Mouse (Mus musculus): Measurements from ENCODE around the gene Ttc30b.
A peak's percentile ranks its signal among the peaks of the same experiment; 100 is the strongest.
"Not testable (repeated sequence)": the region's sequence is repeated elsewhere in the genome, so short reads cannot be mapped to it uniquely, and the experiment has no call there.

Gene Ttc30b

GRCm38 (mm10) chr2:75938117-75939063 is at the start of gene Ttc30b:
Gene Ttc30b (minus strand): TSS chr2:75938585.
- peak; percentile 81 to 86 for DNase-seq

GRCm38 (mm10) chr2:75987739-75988138 is 49.4 kb upstream of the Ttc30b start:
- DNase-seq = no peak

GRCm38 (mm10) chr2:75985124-75985523 is 46.7 kb upstream of the Ttc30b start:
- DNase-seq = peak; percentile 68 to 80

GRCm38 (mm10) chr2:75983847-75984246 is 45.5 kb upstream of the Ttc30b start:
- DNase-seq = no peak

GRCm38 (mm10) chr2:75983091-75983490 is 44.7 kb upstream of the Ttc30b start:
- no peak for DNase-seq

GRCm38 (mm10) chr2:75982626-75983025 is 44.2 kb upstream of the Ttc30b start:
- no peak for DNase-seq

- DNase-seq = peak; percentile 76 to 85
These were observed 43.2 kb upstream of the Ttc30b start, which contains the start of gene Ttc30a1 for GRCm38 (mm10) chr2:75981440-75982081. Gene Ttc30a1 (minus strand): TSS chr2:75981967.

GRCm38 (mm10) chr2:75980933-75981439 is 42.6 kb upstream of the Ttc30b start:
- DNase-seq = not testable (repeated sequence)

- DNase-seq = peak; percentile 32 to 66
These were observed 39.5 kb upstream of the Ttc30b start, which contains the start of gene Ttc30a2 for GRCm38 (mm10) chr2:75977752-75978368. Gene Ttc30a2 (minus strand): TSS chr2:75978170.

- DNase-seq = not testable (repeated sequence)
These were observed 37.7 kb upstream of the Ttc30b start for GRCm38 (mm10) chr2:75976070-75976469.

- no peak for DNase-seq
These were observed 35.7 kb upstream of the Ttc30b start for GRCm38 (mm10) chr2:75974131-75974530.

- DNase-seq = peak; percentile 50 to 70
These were observed 26.6 kb upstream of the Ttc30b start for GRCm38 (mm10) chr2:75964972-75965371.

GRCm38 (mm10) chr2:75964512-75964911 is 26.1 kb upstream of the Ttc30b start:
- peak; percentile 78 to 86 for DNase-seq

GRCm38 (mm10) chr2:75964051-75964450 is 25.7 kb upstream of the Ttc30b start:
- DNase-seq = no peak

GRCm38 (mm10) chr2:75963211-75963840 is 24.9 kb upstream of the Ttc30b start:
- no peak for DNase-seq

GRCm38 (mm10) chr2:75960366-75961330 is 22.3 kb upstream of the Ttc30b start:
- DNase-seq = peak; percentile 40 to 60

- DNase-seq = peak; percentile 16 to 34
These were observed 21.5 kb upstream of the Ttc30b start for GRCm38 (mm10) chr2:75959850-75960365.

- peak; percentile 21 to 25 for DNase-seq
These were observed 20.9 kb upstream of the Ttc30b start for GRCm38 (mm10) chr2:75959183-75959849.

GRCm38 (mm10) chr2:75955709-75956108 is 17.3 kb upstream of the Ttc30b start:
- DNase-seq = no peak

GRCm38 (mm10) chr2:75953320-75953719 is 14.9 kb upstream of the Ttc30b start:
- no peak for DNase-seq

Measured in kidney, postnatal 4 days (tissue).